Mouse (Mus musculus) MEL (cell line): ENCODE results near the gene Eme1.

Experiments
- CHD1 ChIP-seq: IDR thresholded peaks from 2 replicates; pipeline ENCODE4 v1.6.1; 2012; ENCODE audit warnings: low read depth, mild to moderate bottlenecking, inconsistent platforms, low read length, improper control_type of control experiment
- EP300 ChIP-seq, 2 experiments: IDR thresholded peaks; 2 replicates each; pipeline ENCODE4 v1.6.1; 2011; ENCODE audit warnings: improper control_type of control experiment in 2 of 2, low read length in 2 of 2, low read depth in 1 of 2, mild to moderate bottlenecking in 1 of 2
- GATA1 ChIP-seq: IDR thresholded peaks from 2 replicates; pipeline ENCODE4 v1.6.1; 2011; ENCODE audit warnings: low read depth, low read length, improper control_type of control experiment
- HCFC1 ChIP-seq: IDR thresholded peaks from 2 replicates; pipeline ENCODE4 v1.6.1; 2012; ENCODE audit warnings: low read depth, mild to moderate bottlenecking, inconsistent platforms, low read length, improper control_type of control experiment, moderate library complexity
- POLR2A ChIP-seq, 2 experiments: IDR thresholded peaks; 2 replicates each; pipeline ENCODE4 v1.6.1; 2011 to 2012; ENCODE audit warnings: low read length in 2 of 2, mild to moderate bottlenecking in 2 of 2, control low read depth in 1 of 2, improper control_type of control experiment in 1 of 2, low read depth in 1 of 2, moderate library complexity in 1 of 2; ENCODE audit not compliant: control insufficient read depth in 1 of 2, insufficient read depth in 1 of 2, poor library complexity in 1 of 2
- POLR2AphosphoS2 ChIP-seq: IDR thresholded peaks from 2 replicates; pipeline ENCODE4 v1.6.1; 2011; ENCODE audit warnings: low read length, improper control_type of control experiment
- RAD21 ChIP-seq: IDR thresholded peaks from 2 replicates; pipeline ENCODE4 v1.6.1; 2011; ENCODE audit warnings: mild to moderate bottlenecking, low read depth, low read length, improper control_type of control experiment
- USF2 ChIP-seq, 2 experiments: IDR thresholded peaks; 2 replicates each; pipeline ENCODE4 v1.6.1; 2011 to 2012; ENCODE audit warnings: improper control_type of control experiment in 2 of 2, low read length in 2 of 2, borderline replicate concordance in 1 of 2, inconsistent platforms in 1 of 2, low read depth in 1 of 2, mild to moderate bottlenecking in 1 of 2; ENCODE audit not compliant: insufficient read depth in 1 of 2
- ZNF384 ChIP-seq: IDR thresholded peaks from 2 replicates; pipeline ENCODE4 v1.6.1; 2012; ENCODE audit warnings: low read depth, mild to moderate bottlenecking, inconsistent platforms, low read length, improper control_type of control experiment

DNA sequence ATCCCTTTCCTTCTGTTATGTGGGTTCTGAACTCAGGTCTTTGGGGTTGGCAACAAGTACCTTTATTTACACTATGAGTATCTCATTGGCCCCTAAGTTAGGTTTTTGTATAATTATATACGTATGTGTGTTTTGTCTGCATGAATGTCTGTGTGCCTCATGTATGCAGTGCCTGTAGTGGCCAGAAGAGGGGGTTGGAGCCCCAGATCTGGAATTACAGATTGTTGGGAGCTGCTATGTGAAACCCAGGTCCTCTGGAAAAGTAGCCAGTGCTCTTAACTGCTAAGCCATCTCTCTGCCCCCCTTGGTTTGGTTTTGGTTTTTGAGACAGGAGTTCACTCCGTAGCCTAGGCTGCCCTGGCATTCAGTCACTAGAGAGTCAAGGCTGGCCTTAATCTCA is 43.4 kb upstream of the Eme1 start:
- TF ChIP-seq GATA1 (no peak), EP300 (IDR thresholded peaks at IDR 0.05; ENCODE audit: low read depth in 1 of 2, low read length in 2 of 2) (no peak), RAD21 (peak; percentile 15), HCFC1 (no peak), CHD1 (no peak), POLR2AphosphoS2 (no peak), ZNF384 (no peak), POLR2A (IDR thresholded peaks at IDR 0.05; ENCODE audit: control insufficient read depth in 1 of 2, insufficient read depth in 1 of 2, low read depth in 1 of 2, low read length in 2 of 2, poor library complexity in 1 of 2) (no peak), USF2 (IDR thresholded peaks at IDR 0.05; ENCODE audit: borderline replicate concordance in 1 of 2, insufficient read depth in 1 of 2, low read depth in 1 of 2, low read length in 2 of 2) (no peak)
